Mouse (Mus musculus): Measurements from ENCODE around the gene Ttc9c. TPM values are rescaled to one million over a fixed set of nuclear protein-coding genes. Genes with fewer than 3 reads are reported as not detected.

Gene Ttc9c
- polyA plus RNA-seq, 1 experiment: 7.9 TPM

GRCm38 (mm10) chr19:8850402-8850901 is 31.3 kb upstream of the Ttc9c start, which contains the start of gene Lrrn4cl:
Gene Lrrn4cl (plus strand): TSS chr19:8850768.
- H3K4me1 ChIP-seq (ENCODE audit: control insufficient read depth, insufficient read depth, low read length): peaks cover 11% of the 10 kb centered on the region
- TF ChIP-seq POLR2A (IDR thresholded peaks at IDR 0.05; ENCODE audit: control insufficient read depth, low read depth, low read length) (no peak), CTCF (IDR thresholded peaks at IDR 0.05; ENCODE audit: control insufficient read depth, insufficient read depth, insufficient replicate concordance, low read depth, low read length) (no peak)
- H3K36me3 ChIP-seq (ENCODE audit: control insufficient read depth, insufficient read depth, low read length): no peaks in the 10 kb centered on the region
- no peak within 1 kb of the TSS for H3K27ac ChIP-seq (ENCODE audit: control insufficient read depth, insufficient read depth, low read depth, low read length)
- H3K4me3 ChIP-seq (ENCODE audit: control insufficient read depth, low read depth, low read length): no peak within 1 kb of the TSS
- H3K27me3 ChIP-seq (ENCODE audit: control insufficient read depth, insufficient read depth, low read length): no peaks in the 10 kb centered on the region

GRCm38 (mm10) chr19:8848356-8848755 is 29.2 kb upstream of the Ttc9c start:
- no peaks in the 10 kb centered on the region for H3K36me3 ChIP-seq (ENCODE audit: control insufficient read depth, insufficient read depth, low read length)
- TF ChIP-seq POLR2A (IDR thresholded peaks at IDR 0.05; ENCODE audit: control insufficient read depth, low read depth, low read length) (no peak), CTCF (IDR thresholded peaks at IDR 0.05; ENCODE audit: control insufficient read depth, insufficient read depth, insufficient replicate concordance, low read depth, low read length) (no peak)
- no peak overlapping the region for H3K4me3 ChIP-seq (ENCODE audit: control insufficient read depth, low read depth, low read length)
- H3K4me1 ChIP-seq (ENCODE audit: control insufficient read depth, insufficient read depth, low read length): peaks cover 11% of the 10 kb centered on the region
- H3K27ac ChIP-seq (ENCODE audit: control insufficient read depth, insufficient read depth, low read depth, low read length): no peak overlapping the region
- no peaks in the 10 kb centered on the region for H3K27me3 ChIP-seq (ENCODE audit: control insufficient read depth, insufficient read depth, low read length)

DNA sequence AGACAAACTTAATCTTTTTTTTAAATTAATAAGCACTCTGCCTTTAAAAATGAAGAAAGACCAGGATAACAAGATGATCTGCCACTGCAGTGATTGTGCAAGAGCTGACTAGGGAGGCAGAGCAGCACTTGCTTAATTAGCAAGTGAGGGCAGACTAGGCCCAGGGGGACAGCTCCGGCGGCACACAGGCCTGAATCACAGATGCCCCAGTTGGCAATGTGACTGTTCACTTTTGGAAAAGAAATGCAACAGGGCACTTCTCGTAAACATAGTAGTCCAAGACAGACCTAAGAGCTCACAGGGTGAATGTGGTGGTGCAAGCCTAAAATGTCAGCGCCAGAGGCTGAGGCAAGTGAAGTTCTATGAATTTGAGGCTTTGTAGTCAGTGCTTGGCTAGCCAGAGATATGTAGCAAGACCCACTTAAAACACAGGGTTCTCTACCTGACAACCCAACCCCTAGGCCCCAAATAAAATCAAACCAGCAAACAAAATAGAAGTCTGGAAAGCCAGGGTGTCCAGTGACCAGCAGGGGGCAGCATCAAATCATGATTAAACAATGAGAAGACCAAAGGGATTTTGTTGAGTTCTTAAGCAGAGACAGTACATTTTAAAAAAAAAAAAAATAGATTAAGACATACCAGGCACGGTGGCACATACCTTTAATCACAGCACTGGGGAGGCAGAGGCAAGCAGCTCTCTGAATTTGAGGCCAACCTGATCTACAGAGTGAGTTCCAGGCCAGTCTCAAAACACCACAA is 25.4 kb upstream of the Ttc9c start:
- H3K27ac ChIP-seq (ENCODE audit: control insufficient read depth, insufficient read depth, low read depth, low read length): no peak overlapping the region
- H3K4me1 ChIP-seq (ENCODE audit: control insufficient read depth, insufficient read depth, low read length): peaks cover 4% of the 10 kb centered on the region
- TF ChIP-seq CTCF (IDR thresholded peaks at IDR 0.05; ENCODE audit: control insufficient read depth, insufficient read depth, insufficient replicate concordance, low read depth, low read length) (no peak), POLR2A (IDR thresholded peaks at IDR 0.05; ENCODE audit: control insufficient read depth, low read depth, low read length) (no peak)
- H3K27me3 ChIP-seq (ENCODE audit: control insufficient read depth, insufficient read depth, low read length): no peaks in the 10 kb centered on the region
- H3K36me3 ChIP-seq (ENCODE audit: control insufficient read depth, insufficient read depth, low read length): peaks cover 2% of the 10 kb centered on the region; the same call in 1 of the 2 replicates
- no peak overlapping the region for H3K4me3 ChIP-seq (ENCODE audit: control insufficient read depth, low read depth, low read length)

GRCm38 (mm10) chr19:8842961-8843360 is 23.8 kb upstream of the Ttc9c start:
- TF ChIP-seq CTCF (IDR thresholded peaks at IDR 0.05; ENCODE audit: control insufficient read depth, insufficient read depth, insufficient replicate concordance, low read depth, low read length): no peak
- TF ChIP-seq POLR2A (IDR thresholded peaks at IDR 0.05; ENCODE audit: control insufficient read depth, low read depth, low read length): no peak
- Histone ChIP-seq H3K27ac (ENCODE audit: control insufficient read depth, insufficient read depth, low read depth, low read length) (no peak overlapping the region), H3K27me3 (ENCODE audit: control insufficient read depth, insufficient read depth, low read length) (no peaks in the 10 kb centered on the region), H3K4me3 (ENCODE audit: control insufficient read depth, low read depth, low read length) (no peak overlapping the region), H3K4me1 (ENCODE audit: control insufficient read depth, insufficient read depth, low read length) (peaks cover 15% of the 10 kb centered on the region), H3K36me3 (ENCODE audit: control insufficient read depth, insufficient read depth, low read length) (peaks cover 2% of the 10 kb centered on the region; the same call in 1 of the 2 replicates)

DNA sequence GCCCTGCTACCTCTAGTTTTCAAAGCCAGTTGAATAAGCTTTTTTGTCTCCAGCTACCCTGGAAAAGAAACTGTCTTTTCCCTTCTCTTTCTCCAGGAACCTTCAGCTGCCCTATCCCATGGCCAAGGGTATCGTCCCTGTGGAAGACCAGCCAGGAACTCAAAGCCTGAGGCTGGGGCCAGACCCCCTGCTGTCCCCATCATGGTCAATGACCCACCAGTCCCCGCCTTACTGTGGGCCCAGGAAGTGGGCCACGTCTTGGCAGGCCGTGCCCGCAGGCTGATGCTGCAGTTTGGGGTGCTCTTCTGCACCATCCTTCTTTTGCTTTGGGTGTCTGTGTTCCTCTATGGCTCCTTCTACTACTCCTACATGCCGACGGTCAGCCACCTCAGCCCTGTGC is 21.9 kb upstream of the Ttc9c start:
- TF ChIP-seq POLR2A (IDR thresholded peaks at IDR 0.05; ENCODE audit: control insufficient read depth, low read depth, low read length) (no peak), CTCF (IDR thresholded peaks at IDR 0.05; ENCODE audit: control insufficient read depth, insufficient read depth, insufficient replicate concordance, low read depth, low read length) (no peak)
- Histone ChIP-seq H3K4me1 (ENCODE audit: control insufficient read depth, insufficient read depth, low read length) (peaks cover 18% of the 10 kb centered on the region), H3K27ac (ENCODE audit: control insufficient read depth, insufficient read depth, low read depth, low read length) (no peak overlapping the region), H3K36me3 (ENCODE audit: control insufficient read depth, insufficient read depth, low read length) (peaks cover 2% of the 10 kb centered on the region; the same call in 1 of the 2 replicates), H3K4me3 (ENCODE audit: control insufficient read depth, low read depth, low read length) (peak overlapping the region; percentile 79), H3K27me3 (ENCODE audit: control insufficient read depth, insufficient read depth, low read length) (no peaks in the 10 kb centered on the region)

DNA sequence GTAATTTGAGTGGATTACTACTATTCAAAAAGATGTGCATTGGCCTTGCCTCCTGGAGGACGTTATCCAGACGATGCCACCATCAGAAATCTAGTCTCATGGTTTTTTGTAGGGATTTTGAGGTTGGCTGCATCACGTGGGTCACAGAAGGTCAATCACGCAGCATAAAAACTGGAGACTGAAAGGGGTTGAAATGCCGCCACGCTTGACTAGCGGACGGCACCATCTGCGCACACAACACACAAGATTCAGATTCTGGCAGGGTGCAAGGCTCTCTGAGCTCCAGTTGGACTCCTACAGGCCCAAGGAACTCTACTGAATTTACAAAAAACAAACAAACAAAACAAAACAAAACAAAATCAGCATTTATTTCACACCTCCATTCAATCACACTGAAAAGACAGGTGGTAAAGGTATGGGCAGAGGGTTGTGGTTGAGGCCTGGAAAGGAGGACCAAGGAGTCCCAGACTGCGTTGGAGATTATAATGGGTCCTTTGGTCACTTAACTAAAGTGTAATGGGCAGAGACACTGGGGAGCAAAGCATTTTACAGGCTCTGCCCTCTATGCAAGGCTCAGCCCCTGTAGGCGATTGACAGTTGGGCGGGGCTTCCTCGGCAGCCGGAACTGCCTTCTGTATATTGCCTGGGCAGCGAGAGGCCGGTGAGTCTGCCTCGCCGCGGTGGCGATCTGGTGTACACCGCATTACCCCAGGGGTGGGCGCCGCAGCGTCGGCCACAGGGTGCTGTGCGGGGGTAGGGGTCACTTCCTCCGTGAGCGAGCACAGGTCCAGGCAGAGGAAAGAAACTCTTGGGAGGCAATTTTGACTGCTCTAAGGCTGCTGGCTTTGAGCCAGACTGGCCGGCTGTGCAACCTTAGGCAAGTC is 21.0 kb upstream of the Ttc9c start:
- H3K27me3 ChIP-seq (ENCODE audit: control insufficient read depth, insufficient read depth, low read length): no peaks in the 10 kb centered on the region
- H3K27ac ChIP-seq (ENCODE audit: control insufficient read depth, insufficient read depth, low read depth, low read length): no peak overlapping the region
- H3K4me1 ChIP-seq (ENCODE audit: control insufficient read depth, insufficient read depth, low read length): peaks cover 18% of the 10 kb centered on the region
- peaks cover 2% of the 10 kb centered on the region; the same call in 1 of the 2 replicates for H3K36me3 ChIP-seq (ENCODE audit: control insufficient read depth, insufficient read depth, low read length)
- TF ChIP-seq POLR2A (IDR thresholded peaks at IDR 0.05; ENCODE audit: control insufficient read depth, low read depth, low read length) (0 out of 2 replicates have a peak, but pooled peaks have one; percentile 41), CTCF (IDR thresholded peaks at IDR 0.05; ENCODE audit: control insufficient read depth, insufficient read depth, insufficient replicate concordance, low read depth, low read length) (no peak)
- H3K4me3 ChIP-seq (ENCODE audit: control insufficient read depth, low read depth, low read length): peak overlapping the region; percentile 79
